Mouse (Mus musculus) spleen, adult 2 months (tissue): Measurements from ENCODE around the gene Mrpl20. TPM values are rescaled to one million over a fixed set of nuclear protein-coding genes. Genes with fewer than 3 reads are reported as not detected.
A peak's percentile ranks its signal among the peaks of the same experiment; 100 is the strongest.

Experiments
- DNase-seq, 2 experiments: peaks; one replicate each; pipeline versions ENCODE4 v3.0.0 to v3.0.0-alpha.2; 2012 to 2021; ENCODE audit warnings: low spot score in 2 of 2, low read depth in 1 of 2
- H3K27ac ChIP-seq: fragments of 200-500 bp; 2 replicates; pipeline ENCODE4 v1.5.1; 2012; ENCODE audit warnings: low read length, inconsistent platforms; ENCODE audit not compliant: insufficient read depth
- H3K27me3 ChIP-seq: fragments of 200-500 bp; 2 replicates; pipeline ENCODE4 v1.6.1; 2012; ENCODE audit warnings: mild to moderate bottlenecking, moderate library complexity, low read length, inconsistent platforms; ENCODE audit not compliant: control insufficient read depth, insufficient read depth
- H3K36me3 ChIP-seq: fragments of 200-500 bp; 2 replicates; pipeline ENCODE4 v1.6.1; 2012; ENCODE audit warnings: mild to moderate bottlenecking, low read length, inconsistent platforms; ENCODE audit not compliant: control insufficient read depth, insufficient read depth
- H3K4me1 ChIP-seq: fragments of 200-500 bp; 2 replicates; pipeline ENCODE4 v1.6.1; 2011; ENCODE audit warnings: inconsistent platforms; ENCODE audit not compliant: control insufficient read depth, insufficient read depth, insufficient read length
- H3K4me3 ChIP-seq: fragments of 200-500 bp; 2 replicates; pipeline ENCODE4 v1.5.1; 2011; ENCODE audit warnings: mild to moderate bottlenecking, inconsistent platforms; ENCODE audit not compliant: insufficient read depth, insufficient read length; ENCODE audit errors: extremely low read depth
- CTCF ChIP-seq: fragments of 200-500 bp; IDR thresholded peaks from 2 replicates; pipeline ENCODE4 v1.5.1; 2011; ENCODE audit warnings: mild to moderate bottlenecking, inconsistent platforms; ENCODE audit not compliant: insufficient read depth, insufficient read length, insufficient replicate concordance; ENCODE audit errors: extremely low read depth
- POLR2A ChIP-seq: fragments of 200-500 bp; IDR thresholded peaks from 2 replicates; pipeline ENCODE4 v1.6.1; 2011; ENCODE audit warnings: low read depth, low read length, inconsistent platforms
- WGBS: fragments of 180-500 bp; shearing (Covaris S2); methylation state at CpG from one replicate; pipeline ENCODE4 v1.1.7; 2018; 5-methylcytosine and 5-hydroxymethylcytosine counted together
- polyA plus RNA-seq: library from polyadenylated mRNA; depleted of rRNA; stranded (reverse); fragments of >200 nt; gene quantifications from 2 replicates; pipeline ENCODE4 v1.2.3, GENCODE M21; 2012; rRNA removed

The Mrpl20 gene
- polyA plus RNA-seq, result 23.3 and 31.4 TPM in 2 replicates

DNA sequence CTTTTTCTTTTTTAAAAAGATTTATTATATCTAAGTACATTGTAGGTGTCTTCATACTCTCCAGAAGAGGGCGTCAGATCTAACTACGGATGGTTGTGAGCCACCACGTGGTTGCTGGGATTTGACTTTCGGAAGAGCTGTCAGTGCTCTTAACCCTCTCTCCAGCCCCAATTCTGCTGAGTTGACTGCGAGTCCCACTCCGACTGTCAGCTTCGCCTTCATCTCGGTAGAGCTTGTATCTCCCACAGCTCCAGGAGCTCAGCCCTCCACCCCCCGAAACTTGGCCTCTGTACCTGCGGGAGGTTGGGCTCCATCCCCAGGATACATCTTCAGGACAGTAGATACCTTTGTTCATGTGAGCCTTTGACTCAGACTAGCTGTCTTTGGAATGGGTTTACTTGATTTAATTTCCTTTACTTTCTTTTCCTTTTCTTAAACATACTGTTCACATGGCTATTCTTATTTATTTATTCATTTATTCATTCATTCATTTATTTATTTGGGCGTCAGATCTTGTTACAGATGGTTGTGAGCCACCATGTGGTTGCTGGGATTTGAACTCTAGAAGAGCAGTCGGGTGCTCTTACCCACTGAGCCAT, at the start of gene Mrpl20:
TSS of gene Mrpl20 (plus strand) at position 138 of the 599 bp plus-strand sequence.
- peak in 1 of 2 experiments; percentile 26 for DNase-seq
- peaks cover 6% of the 10 kb centered on the region; the same call in 1 of the 2 replicates for H3K4me1 ChIP-seq
- WGBS, result 7% methylated on average over 12 of the region's 12 CpGs
- TF ChIP-seq CTCF (no peak), POLR2A (no peak)
- peak within 1 kb of the TSS; percentile 59 for H3K27ac ChIP-seq
- peak within 1 kb of the TSS; percentile 95 for H3K4me3 ChIP-seq
- H3K36me3 ChIP-seq, result peaks cover 10% of the 10 kb centered on the region
- no peaks in the 10 kb centered on the region for H3K27me3 ChIP-seq

DNA sequence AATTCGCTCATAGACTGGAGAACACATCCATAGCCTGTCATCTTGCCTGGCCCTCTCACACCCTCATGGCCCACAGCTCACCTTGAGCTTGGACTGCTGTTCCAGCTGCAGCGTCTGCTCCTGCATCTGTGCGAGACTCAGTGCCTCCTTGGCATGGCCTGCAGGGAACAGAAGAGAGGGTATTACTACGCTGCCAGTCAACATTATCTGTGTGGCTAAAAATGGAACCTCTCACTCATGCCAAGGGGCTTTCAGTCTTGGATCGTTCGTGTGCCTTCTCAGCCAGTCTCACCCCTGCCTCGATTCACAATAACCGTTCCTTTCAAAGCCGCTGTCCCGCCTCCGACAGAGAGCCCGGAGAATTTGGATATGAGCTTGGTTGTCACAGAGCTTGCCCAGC, 45.7 kb upstream of the Mrpl20 start:
- no peak for TF ChIP-seq POLR2A
- TF ChIP-seq CTCF, result no peak
- WGBS, result 96% methylated on average over 12 of the region's 12 CpGs
- H3K4me1 ChIP-seq, result peaks cover 4% of the 10 kb centered on the region; the same call in 1 of the 2 replicates
- no peak overlapping the region for H3K27ac ChIP-seq
- H3K36me3 ChIP-seq, result peaks cover 17% of the 10 kb centered on the region
- no peak for DNase-seq
- no peaks in the 10 kb centered on the region for H3K27me3 ChIP-seq
- H3K4me3 ChIP-seq, result no peak overlapping the region

- peaks cover 6% of the 10 kb centered on the region for H3K36me3 ChIP-seq
- H3K27me3 ChIP-seq, result no peaks in the 10 kb centered on the region
- 2% methylated on average over 10 of the region's 10 CpGs for WGBS
- peak; percentile 24 to 31 for DNase-seq
- H3K4me3 ChIP-seq, result peak overlapping the region; percentile 76
- no peak overlapping the region for H3K27ac ChIP-seq
- no peak for TF ChIP-seq CTCF
- TF ChIP-seq POLR2A, result no peak
- peaks cover 4% of the 10 kb centered on the region; the same call in 1 of the 2 replicates for H3K4me1 ChIP-seq
Measured at GRCm38 (mm10) chr4:155759862-155760612, 42.6 kb upstream of the Mrpl20 start.

DNA sequence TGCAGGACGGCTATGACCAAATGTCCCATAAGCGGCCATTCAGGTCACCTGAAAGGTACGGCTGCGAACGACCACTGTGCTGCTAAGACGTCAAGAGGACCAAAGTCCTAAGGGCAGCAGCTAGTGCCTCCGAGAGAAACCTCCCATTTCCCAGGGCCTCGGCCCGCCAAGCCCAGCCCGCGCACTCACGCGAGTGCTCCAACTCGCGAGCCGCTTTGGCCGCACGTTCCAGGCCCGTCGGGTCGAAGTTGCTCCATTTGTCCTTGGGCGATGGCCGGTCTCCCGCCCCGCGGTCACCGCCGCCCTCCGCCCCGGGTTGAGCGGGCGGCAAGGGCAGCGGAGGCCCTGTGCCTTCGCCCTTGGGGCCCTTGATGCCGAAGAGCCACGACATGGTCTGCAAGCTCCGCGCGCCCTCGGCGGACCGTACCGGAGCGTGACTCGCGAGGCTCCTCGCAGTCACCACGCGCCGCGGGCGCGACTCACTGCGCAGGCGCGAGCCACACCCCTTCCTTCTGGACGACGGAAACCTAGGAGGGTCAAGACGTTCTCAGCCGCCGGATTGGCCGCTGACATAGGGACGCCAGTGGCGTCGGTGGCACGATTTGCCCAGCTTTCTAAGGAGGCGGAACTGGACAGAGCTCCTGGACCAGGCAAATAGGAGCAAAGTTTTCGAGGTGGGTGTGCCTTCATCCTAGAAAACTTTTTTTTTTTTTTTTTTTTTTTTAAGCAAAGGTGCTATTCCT, 41.9 kb upstream of the Mrpl20 start, which contains the start of gene Atad3a:
TSS of gene Atad3a (minus strand) at position 481 of the 743 bp plus-strand sequence.
- Histone ChIP-seq H3K4me3 (peak within 1 kb of the TSS; percentile 76), H3K36me3 (peaks cover 5% of the 10 kb centered on the region), H3K4me1 (peaks cover 4% of the 10 kb centered on the region; the same call in 1 of the 2 replicates), H3K27me3 (no peaks in the 10 kb centered on the region), H3K27ac (no peak within 1 kb of the TSS)
- TF ChIP-seq POLR2A, result peak; percentile 48
- no peak for TF ChIP-seq CTCF
- peak; percentile 86 to 94 for DNase-seq
- 1% methylated on average over 68 of the region's 68 CpGs for WGBS

DNA sequence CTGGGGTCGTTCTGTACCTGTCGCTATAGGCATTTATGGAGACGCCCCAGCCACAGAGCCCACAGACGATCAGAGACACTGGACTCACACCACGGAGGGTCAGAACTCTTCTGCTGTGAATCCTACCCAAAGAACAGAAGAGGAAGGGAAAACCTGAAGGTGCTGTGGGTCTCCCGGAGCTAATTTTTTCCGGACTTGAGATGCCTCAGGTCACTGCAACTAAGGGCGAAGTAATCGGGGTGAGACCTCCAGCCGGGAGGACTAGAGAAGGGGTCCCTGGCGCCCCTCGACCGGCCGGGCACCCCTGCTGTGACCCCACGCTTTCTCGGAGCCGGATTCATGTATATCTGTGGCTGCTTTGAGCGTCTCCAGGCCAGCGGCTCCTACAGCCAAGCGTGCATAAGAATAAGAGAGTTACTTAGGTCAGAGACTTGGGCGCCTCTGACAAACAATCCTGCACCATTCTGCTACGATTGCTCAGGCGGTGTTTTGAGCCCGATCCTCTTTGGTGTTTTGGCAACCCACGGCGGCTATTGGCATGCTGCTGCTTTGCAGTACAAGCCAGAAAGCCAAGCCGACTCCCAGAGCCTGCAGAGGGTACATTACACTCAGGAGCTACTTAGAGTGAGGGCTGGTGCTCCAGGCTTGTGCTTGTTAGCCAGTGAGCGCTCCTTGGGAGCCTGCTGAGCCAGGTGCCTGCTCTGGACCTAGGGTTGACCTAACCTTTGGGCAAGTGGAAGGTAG, 41.1 kb upstream of the Mrpl20 start:
- WGBS, result 3% methylated on average over 28 of the region's 28 CpGs
- no peak for DNase-seq
- no peak overlapping the region for H3K27ac ChIP-seq
- no peaks in the 10 kb centered on the region; the same call in 1 of the 2 replicates for H3K36me3 ChIP-seq
- H3K4me3 ChIP-seq, result peak overlapping the region; percentile 58
- peaks cover 4% of the 10 kb centered on the region; the same call in 1 of the 2 replicates for H3K4me1 ChIP-seq
- no peak for TF ChIP-seq CTCF
- no peak for TF ChIP-seq POLR2A
- H3K27me3 ChIP-seq, result no peaks in the 10 kb centered on the region

DNA sequence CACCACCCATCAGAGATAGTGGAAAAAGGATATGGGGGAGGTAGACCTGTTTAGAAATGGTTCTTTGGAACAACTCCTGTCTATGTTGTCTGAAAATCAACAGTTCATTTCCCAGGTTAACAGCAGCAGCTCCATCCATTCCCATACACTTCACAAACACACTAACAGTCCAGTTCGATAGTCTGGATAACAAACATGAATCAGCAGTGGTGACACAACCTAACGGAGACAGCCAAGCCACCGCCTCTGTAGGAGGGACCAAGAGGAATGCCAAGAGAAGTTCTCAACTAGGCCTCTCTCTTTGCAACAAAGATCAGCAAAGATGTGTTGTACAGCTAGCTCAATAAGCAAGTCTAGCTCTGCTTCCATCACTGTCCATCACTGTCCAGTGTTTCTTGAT, 40.3 kb upstream of the Mrpl20 start:
- H3K36me3 ChIP-seq, result no peaks in the 10 kb centered on the region
- peaks cover 4% of the 10 kb centered on the region; the same call in 1 of the 2 replicates for H3K4me1 ChIP-seq
- H3K4me3 ChIP-seq, result no peak overlapping the region
- 90% methylated on average over 3 of the region's 3 CpGs for WGBS
- TF ChIP-seq CTCF (no peak), POLR2A (no peak)
- no peak overlapping the region for H3K27ac ChIP-seq
- H3K27me3 ChIP-seq, result no peaks in the 10 kb centered on the region
- DNase-seq, result no peak
